Mouse (Mus musculus): Measurements from ENCODE around the gene Adamts16.
A peak's percentile ranks its signal among the peaks of the same experiment; 100 is the strongest.

The Adamts16 gene

GRCm38 (mm10) chr13:70762586-70762985, 79.0 kb downstream of the Adamts16 start:
- no peak for DNase-seq (ENCODE audit: low read depth, low spot score)

DNA sequence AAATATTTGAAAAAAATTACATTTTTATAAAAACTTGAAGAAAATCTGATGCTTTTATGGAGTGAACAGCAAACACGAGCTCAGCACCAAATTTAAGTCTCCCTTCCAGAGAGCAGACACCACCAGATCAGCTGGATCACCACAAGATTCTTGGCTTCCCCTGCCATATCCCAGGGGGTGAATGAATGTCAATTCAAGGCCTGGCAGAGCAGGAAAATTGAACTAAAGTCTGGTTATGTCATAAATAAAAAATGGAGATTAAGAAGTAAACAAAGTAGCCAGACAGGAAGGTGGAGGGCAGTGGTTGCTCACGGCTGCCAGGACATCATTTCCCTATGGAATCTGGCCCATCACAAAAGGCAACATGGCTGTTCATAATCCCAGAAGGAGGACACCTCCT, 80.3 kb downstream of the Adamts16 start:
- DNase-seq (ENCODE audit: low read depth, low spot score) = no peak

- DNase-seq (ENCODE audit: low read depth, low spot score) = no peak
These were observed 81.4 kb downstream of the Adamts16 start for GRCm38 (mm10) chr13:70760186-70760585.

- DNase-seq (ENCODE audit: low read depth, low spot score) = no peak
These were observed 95.2 kb downstream of the Adamts16 start for GRCm38 (mm10) chr13:70746294-70747008.

- no peak for DNase-seq (ENCODE audit: low read depth, low spot score)
These were observed 97.1 kb downstream of the Adamts16 start for GRCm38 (mm10) chr13:70744416-70745038.

GRCm38 (mm10) chr13:70742693-70743092, 98.9 kb downstream of the Adamts16 start:
- DNase-seq (ENCODE audit: low read depth, low spot score) = no peak

DNA sequence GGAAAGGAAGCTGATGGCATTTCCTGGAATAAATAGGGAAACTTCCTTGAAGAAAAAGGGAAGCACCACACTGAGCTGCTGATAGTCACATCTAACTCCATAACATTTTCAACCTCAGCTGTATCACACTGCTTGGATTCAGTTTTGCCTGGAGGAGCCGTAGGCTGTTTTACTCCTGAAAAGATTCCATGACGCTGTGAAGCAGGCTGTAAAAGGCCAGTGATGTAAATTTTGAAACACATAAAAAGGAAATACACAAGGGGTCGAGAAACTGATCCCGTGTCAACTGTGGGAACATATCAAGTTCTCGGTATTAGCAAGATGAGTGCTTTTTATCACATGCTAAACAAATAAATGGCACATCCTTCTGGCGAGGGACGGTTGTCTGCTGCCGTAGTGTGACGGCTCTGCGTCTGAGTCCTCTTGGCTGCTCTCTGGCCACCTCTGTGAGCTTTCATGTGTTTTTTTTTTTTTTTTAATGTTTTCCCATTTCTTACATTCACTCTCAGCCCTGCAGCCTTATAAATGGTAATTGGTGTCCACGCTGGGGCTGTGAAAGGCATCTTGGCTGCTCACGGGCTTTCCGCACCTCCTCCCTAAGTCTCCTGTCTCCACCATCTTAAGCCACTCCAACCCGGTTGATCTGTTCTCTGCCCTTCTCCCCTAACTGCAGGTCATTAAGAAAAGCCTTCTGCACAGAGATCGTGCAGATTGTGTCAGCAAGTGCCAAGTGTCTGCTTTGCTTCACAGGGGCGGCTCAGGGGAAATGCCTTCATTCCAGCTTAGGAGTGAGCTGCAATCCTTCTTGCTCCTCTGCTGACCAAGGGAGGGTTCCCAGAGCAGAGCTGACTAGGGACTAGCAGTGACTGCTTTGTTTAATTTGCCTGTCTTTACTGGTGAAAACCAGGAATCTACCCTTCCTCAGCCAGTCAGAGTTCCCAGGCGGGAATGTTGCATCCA, 101.0 kb downstream of the Adamts16 start:
- no peak for DNase-seq (ENCODE audit: low read depth, low spot score)

- DNase-seq (ENCODE audit: low read depth, low spot score) = no peak
These were observed 102.8 kb downstream of the Adamts16 start for GRCm38 (mm10) chr13:70738781-70739180.

DNA sequence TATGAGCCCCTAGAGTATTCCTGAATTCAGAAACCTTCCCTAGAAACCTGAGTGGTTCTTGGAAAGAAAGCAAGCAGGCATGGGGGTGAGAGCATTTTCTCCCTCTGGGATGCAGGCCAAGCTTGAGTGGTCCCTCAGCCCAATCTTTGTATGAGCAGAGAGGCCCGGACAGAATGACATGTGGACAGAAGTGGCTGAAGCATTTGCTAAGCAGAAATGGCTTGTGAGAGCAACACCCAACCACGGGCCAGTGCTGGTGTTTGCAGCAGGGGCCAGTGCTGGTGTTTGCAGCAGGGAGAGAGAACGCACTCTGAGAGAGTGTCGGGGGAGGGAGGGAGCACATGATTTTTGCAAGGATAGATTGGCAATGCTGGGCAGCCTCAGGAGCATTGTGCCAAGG, 105.2 kb downstream of the Adamts16 start:
- DNase-seq (ENCODE audit: low read depth, low spot score) = no peak

DNA sequence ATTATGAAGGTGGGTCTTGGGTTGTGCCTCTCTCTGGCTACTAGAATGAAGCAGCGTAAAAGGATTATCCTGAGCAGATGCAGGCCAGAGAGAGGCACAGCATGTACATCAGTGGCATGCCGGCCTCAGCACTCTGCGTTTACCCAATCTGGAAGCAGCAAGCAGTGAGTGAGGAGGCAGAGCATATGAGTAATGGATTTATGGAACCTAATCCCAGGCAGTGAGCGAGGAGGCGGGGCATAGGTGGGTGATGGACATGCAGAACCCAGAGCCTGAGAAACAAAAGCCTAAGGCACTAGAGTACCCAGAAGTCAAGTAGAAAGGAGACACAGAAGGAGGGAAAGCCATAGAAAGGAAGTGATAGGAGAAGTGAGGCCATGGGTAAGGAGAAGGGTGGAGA, 107.0 kb downstream of the Adamts16 start:
- DNase-seq (ENCODE audit: low read depth, low spot score) = peak; percentile 18

DNA sequence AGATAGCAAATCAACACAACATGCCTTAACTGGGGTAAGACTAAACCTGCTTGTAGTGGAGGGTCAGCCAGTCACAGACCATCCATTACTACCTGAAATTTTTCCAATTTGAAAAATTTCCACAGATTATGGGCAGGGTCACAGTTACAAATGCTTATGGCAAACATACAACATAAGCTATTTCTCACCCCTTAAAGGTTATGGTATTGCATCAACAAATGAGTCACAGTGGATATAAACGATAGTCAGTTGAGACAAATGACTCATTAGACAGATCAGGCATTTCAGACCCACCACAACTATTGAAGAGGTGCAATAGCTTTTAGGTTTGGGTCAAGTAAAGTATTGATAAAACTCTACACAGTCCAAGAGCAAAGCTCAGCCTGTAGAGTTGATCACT, 107.7 kb downstream of the Adamts16 start:
- DNase-seq (ENCODE audit: low read depth, low spot score) = no peak

DNA sequence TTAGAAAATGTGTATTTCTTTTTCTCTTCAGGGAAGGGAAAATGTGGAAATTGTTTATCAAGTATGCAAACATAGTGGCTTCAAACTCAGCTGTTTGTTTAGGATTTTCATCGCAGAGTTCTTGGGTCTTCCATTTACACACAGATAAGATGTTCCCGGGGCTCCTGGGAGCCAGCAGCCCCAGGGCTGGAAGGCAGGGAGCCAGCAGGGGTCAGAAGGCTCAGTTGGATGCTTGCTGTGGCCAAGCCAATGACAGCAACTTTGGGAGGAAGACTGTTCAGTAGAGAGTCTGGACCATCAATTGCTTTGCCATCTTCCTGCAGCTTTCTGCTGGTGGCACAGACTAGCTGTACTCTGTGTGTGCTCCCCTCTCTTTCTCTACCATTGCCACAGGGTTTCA, 108.4 kb downstream of the Adamts16 start:
- DNase-seq (ENCODE audit: low read depth, low spot score) = no peak

DNA sequence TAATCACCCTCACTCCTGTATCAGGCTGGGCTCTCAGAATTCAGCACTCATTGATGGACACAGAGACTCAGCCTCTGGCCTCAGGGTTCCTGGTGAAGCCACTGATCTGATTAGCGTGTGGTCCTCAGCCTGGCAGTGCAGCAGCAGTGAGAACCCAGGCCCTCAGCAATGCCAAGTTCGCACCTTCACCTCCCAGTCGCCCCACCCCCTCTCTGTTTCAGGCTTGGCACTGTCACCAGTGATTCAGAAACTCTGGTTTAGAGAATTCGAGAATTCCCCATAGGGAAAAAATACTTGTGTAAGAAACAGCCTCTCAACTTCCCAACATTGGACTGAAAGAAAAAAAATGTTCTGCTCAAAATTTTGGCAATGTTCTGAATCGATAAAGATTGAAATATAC, 108.8 kb downstream of the Adamts16 start:
- DNase-seq (ENCODE audit: low read depth, low spot score) = no peak

DNA sequence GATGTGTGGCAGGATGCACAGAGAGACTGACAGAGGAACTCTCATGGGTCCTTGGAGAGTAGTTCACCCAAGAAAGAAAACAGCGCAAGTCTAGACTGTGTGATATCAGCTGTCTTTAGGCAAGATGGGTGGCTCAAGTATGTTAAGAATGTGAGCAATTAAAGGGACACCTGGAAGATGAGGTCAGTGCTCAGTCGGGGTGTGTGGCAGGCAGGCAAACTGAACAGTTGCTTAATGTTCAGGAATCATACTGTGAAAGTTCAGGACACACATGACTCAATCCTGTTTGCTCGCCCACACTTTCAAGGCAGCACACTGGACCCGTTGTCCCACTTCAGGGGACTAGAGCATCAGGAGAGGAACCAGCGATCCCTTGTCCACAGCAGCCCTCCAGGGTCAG, 110.3 kb downstream of the Adamts16 start:
- DNase-seq (ENCODE audit: low read depth, low spot score) = no peak

GRCm38 (mm10) chr13:70729996-70730395, 111.6 kb downstream of the Adamts16 start:
- DNase-seq (ENCODE audit: low read depth, low spot score) = no peak

DNA sequence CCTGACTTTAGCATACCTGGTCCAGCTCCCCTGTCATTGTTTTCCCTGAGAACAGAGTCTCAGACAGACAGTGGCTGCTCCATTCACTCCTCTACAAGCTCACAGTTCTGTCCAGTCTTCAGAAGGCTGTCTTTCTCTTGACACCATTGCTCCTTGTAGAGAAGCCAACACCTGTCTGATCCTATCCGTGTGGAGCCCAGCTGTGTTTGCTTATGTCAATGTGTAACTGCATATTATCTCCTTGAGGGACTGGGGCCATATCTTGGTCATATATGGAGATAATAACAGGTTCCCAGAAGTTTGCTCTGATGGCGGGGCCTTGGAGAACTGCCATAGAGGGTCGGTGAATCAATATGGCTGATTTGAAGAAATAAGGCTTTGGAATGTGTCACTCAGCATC, 115.4 kb downstream of the Adamts16 start:
- DNase-seq (ENCODE audit: low read depth, low spot score) = no peak

DNA sequence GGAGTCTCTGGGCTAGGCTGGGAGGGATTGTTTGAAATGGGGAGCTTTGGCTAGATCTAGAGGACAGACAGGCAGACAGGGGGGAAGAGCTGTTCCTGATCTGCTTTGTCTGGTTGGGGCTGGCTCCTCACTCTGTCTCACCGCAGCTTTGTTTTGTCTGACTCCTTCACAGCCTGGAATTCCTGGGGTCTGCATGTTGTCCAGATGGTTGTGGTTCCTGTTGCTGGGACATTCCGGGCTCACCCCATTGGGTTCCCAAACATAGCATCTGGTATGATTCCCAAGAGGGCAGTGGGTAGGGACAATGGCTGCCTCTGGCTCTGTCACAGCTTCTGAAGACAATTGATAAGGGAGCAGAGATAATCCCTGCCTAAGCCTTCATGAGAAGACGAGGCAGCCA, 117.0 kb downstream of the Adamts16 start:
- no peak for DNase-seq (ENCODE audit: low read depth, low spot score)

DNA sequence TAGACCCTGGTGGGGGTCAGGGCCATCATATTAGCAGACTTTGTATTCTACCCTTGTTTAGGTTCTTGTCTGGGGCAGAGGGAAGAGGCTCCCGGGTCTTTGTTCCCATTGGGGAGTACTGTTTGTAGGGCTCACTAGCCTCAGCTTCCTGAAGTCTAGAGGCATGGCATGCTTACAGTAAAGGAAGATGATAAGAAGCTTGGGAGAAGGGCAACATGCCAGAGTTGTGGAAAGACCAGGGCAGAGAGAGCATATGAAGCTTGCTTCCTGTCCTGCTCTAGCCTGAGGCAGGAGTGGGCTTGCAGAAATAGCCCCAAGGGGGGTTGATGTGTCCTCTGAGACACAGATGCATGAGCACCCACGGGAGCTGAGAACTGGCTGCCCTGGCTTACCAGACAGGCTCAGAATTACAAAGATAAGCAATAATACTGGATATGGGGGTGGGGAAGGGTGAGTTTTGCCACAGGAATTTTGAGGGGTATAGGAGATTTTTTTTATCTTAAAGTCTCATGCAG, 117.4 kb downstream of the Adamts16 start:
- DNase-seq (ENCODE audit: low read depth, low spot score) = no peak

- DNase-seq (ENCODE audit: low read depth, low spot score) = no peak
These were observed 121.6 kb downstream of the Adamts16 start for GRCm38 (mm10) chr13:70719994-70720393.

DNA sequence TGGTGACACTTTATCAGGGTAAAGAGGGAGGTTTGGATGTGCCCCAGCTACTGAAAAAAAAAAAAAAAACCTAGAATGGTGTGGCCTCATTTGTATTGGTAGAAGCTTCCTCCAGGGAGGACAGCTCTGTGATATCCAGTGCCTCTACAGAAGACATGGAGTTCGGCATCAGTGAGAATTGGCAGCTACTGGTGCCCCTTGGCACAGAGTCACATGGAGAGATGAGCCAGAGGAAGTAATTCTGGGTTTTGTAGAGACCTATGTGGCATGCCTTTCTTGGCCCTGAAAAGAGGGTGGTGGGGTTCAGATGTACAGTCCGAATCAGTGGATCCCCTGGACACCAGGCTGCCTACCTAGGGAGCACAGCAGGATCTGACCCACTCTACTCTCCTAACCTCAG, 122.8 kb downstream of the Adamts16 start:
- no peak for DNase-seq (ENCODE audit: low read depth, low spot score)

DNA sequence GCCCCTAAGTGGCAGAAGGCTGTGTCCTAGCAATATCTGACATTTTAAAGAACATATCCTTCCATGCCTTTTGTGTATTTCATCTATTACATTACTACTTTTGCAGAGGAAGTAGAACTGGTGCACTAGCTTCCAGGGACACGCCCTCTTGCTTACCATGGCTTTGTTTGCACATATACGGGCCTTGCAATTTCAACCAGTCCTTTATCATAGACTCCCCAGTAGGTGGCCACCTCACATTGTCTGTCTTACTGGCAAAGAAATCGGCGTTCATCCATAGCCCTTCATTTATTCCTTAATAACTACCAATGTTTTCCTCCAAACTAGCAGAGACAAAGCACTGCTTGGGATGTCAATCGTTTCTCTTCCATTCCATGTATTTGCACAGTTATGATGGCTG, 125.6 kb downstream of the Adamts16 start:
- no peak for DNase-seq (ENCODE audit: low read depth, low spot score)

DNA sequence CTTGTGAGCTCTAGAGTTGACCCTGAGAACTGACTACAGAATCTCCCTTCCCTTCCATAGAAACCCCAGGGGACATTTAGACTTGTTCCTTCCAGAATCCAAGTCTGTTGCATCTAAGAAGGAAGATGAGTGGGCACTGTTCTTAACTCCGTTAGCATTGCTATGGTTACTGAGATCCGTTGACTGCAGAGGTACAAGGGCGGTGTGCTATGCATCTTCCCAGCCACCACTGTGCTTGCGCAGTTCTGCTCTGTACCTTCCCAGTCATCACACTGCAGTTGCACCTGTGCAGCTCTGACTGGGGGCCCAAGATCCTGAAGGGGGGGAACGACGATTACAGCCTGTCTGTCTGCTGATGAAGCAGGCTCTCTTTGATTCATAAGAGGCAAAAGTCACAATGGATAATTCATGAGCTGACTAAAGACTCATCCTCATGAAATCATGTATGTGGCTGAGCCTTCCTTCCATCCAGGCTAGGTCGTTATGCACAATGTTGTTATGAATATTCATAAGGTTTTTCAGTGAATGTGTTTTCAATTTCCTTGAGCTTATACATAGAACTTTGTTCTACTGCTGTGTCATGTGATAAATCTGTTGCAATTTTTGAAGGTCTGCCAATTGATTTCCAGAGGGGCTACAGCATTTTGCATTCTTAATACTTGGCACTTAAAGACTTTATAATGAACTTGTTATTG, 127.4 kb downstream of the Adamts16 start:
- DNase-seq (ENCODE audit: low read depth, low spot score) = no peak
